Mouse (Mus musculus): Measurements from ENCODE around the gene Pkib. TPM values are rescaled to one million over a fixed set of nuclear protein-coding genes. Genes with fewer than 3 reads are reported as not detected.

The Pkib gene
- total and polyA plus RNA-seq, 3 experiments = not detected

DNA sequence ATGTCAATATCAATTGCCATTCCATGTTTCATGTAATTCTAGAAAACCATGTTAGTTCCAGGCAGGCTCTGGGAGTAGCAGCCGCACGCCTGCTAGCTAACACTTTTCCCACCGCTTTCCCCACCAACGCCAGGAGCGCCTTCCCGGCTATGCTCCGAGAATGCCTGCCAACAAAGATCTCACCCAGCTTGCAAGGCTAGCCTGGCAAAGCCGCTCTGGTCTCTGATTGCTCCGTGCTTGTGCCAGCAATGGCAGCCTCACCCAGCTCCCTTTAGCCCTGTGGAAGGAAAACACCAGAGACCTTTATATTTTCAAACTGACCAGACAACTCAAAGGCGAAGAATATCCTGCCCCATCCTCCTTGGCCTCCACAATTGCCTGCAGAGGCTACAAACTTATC is 8.5 kb upstream of the Pkib start:
- Histone ChIP-seq H3K27ac (ENCODE audit: control insufficient read depth, low read depth, low read length) (no peak overlapping the region), H3K4me1 (ENCODE audit: control insufficient read depth in 1 of 2, insufficient read depth in 2 of 2, low read length in 2 of 2) (no peaks in the 10 kb centered on the region), H3K36me3 (ENCODE audit: control insufficient read depth in 1 of 2, insufficient read depth in 2 of 2, low read length in 2 of 2) (no peaks in the 10 kb centered on the region), H3K79me2 (ENCODE audit: control insufficient read depth, insufficient read depth, low read length, poor library complexity) (no peaks in the 10 kb centered on the region), H3K27me3 (ENCODE audit: control insufficient read depth in 1 of 2, insufficient read depth in 2 of 2, low read length in 2 of 2) (no peaks in the 10 kb centered on the region; a peak in 1 of 4 replicates), H3K9me3 (replicated peaks; ENCODE audit: insufficient read depth, low read length) (no peaks in the 10 kb centered on the region), H3K4me3 (ENCODE audit: control insufficient read depth in 1 of 2, insufficient read depth in 1 of 2, low read depth in 2 of 2, low read length in 2 of 2) (no peak overlapping the region), H3K9ac (ENCODE audit: control insufficient read depth, low read depth, low read length, poor library complexity, severe bottlenecking) (no peak overlapping the region)
- no peak for DNase-seq (ENCODE audit: low read depth, low spot score)
- TF ChIP-seq SMC3 (IDR thresholded peaks at IDR 0.05; ENCODE audit: low read depth, low read length) = no peak
- no peak for TF ChIP-seq E2F4 (IDR thresholded peaks at IDR 0.05; ENCODE audit: borderline replicate concordance, low read depth, low read length)
- TF ChIP-seq GABPA (IDR thresholded peaks at IDR 0.05; ENCODE audit: low read depth, low read length) = no peak
- no peak for TF ChIP-seq JUND (IDR thresholded peaks at IDR 0.05; ENCODE audit: low read depth, low read length)
- no peak for TF ChIP-seq POLR2AphosphoS2 (IDR thresholded peaks at IDR 0.05; ENCODE audit: low read length)
- TF ChIP-seq ELF1 (IDR thresholded peaks at IDR 0.05; ENCODE audit: low read depth, low read length) = no peak
- TF ChIP-seq MAFK (IDR thresholded peaks at IDR 0.05; ENCODE audit: borderline replicate concordance, low read depth, low read length) = no peak
- no peak for TF ChIP-seq TCF12 (IDR thresholded peaks at IDR 0.05; ENCODE audit: low read depth, low read length)
- TF ChIP-seq ETS1 (IDR thresholded peaks at IDR 0.05; ENCODE audit: low read depth, low read length) = no peak
- no peak for TF ChIP-seq RAD21 (IDR thresholded peaks at IDR 0.05; ENCODE audit: low read depth, low read length)
- no peak for TF ChIP-seq UBTF (IDR thresholded peaks at IDR 0.05; ENCODE audit: borderline replicate concordance, insufficient read depth, low read depth, low read length)
- no peak for TF ChIP-seq POLR2AphosphoS5 (IDR thresholded peaks at IDR 0.05; ENCODE audit: borderline replicate concordance, low read depth, low read length)
- no peak for TF ChIP-seq ZMIZ1 (IDR thresholded peaks at IDR 0.05; ENCODE audit: low read depth, low read length)

- Histone ChIP-seq H3K27ac (ENCODE audit: control insufficient read depth, low read depth, low read length) (no peak overlapping the region), H3K9ac (ENCODE audit: control insufficient read depth, low read depth, low read length, poor library complexity, severe bottlenecking) (no peak overlapping the region), H3K4me1 (ENCODE audit: control insufficient read depth in 1 of 2, insufficient read depth in 2 of 2, low read length in 2 of 2) (no peaks in the 10 kb centered on the region), H3K9me3 (replicated peaks; ENCODE audit: insufficient read depth, low read length) (no peaks in the 10 kb centered on the region), H3K4me3 (ENCODE audit: control insufficient read depth in 1 of 2, insufficient read depth in 1 of 2, low read depth in 2 of 2, low read length in 2 of 2) (no peak overlapping the region), H3K79me2 (ENCODE audit: control insufficient read depth, insufficient read depth, low read length, poor library complexity) (no peaks in the 10 kb centered on the region), H3K36me3 (ENCODE audit: control insufficient read depth in 1 of 2, insufficient read depth in 2 of 2, low read length in 2 of 2) (no peaks in the 10 kb centered on the region), H3K27me3 (ENCODE audit: control insufficient read depth in 1 of 2, insufficient read depth in 2 of 2, low read length in 2 of 2) (no peaks in the 10 kb centered on the region; a peak in 1 of 4 replicates)
- TF ChIP-seq MXI1 (IDR thresholded peaks at IDR 0.05; ENCODE audit: low read depth, low read length) (no peak), ZNF384 (IDR thresholded peaks at IDR 0.05; ENCODE audit: low read depth, low read length) (no peak), RAD21 (IDR thresholded peaks at IDR 0.05; ENCODE audit: low read depth, low read length) (no peak), JUND (IDR thresholded peaks at IDR 0.05; ENCODE audit: low read depth, low read length) (no peak), BHLHE40 (IDR thresholded peaks at IDR 0.05; ENCODE audit: borderline replicate concordance, low read depth, low read length) (no peak), USF2 (IDR thresholded peaks at IDR 0.05; ENCODE audit: borderline replicate concordance in 1 of 2, insufficient read depth in 1 of 2, low read depth in 1 of 2, low read length in 2 of 2) (no peak), E2F4 (IDR thresholded peaks at IDR 0.05; ENCODE audit: borderline replicate concordance, low read depth, low read length) (no peak)
- no peak for DNase-seq (ENCODE audit: low read depth, low spot score)
Observed at GRCm38 (mm10) chr10:57627773-57628172, 4.0 kb upstream of the Pkib start.

All from MEL (cell line).